Mouse (Mus musculus) intestine, embryonic 15.5 days (tissue): ENCODE measurements around the gene Lhfp. TPM values are rescaled to one million over a fixed set of nuclear protein-coding genes. Genes with fewer than 3 reads are reported as not detected.
"Not testable (repeated sequence)": the region's sequence is repeated elsewhere in the genome, so short reads cannot be mapped to it uniquely, and the experiment has no call there.

Experiments used
- ATAC-seq: fragments of 200-750 bp; cut with Nextera tagmentation; 2 replicates; pipeline ENCODE4 v1.8.0; 2017; ENCODE audit warnings: moderate TSS enrichment, moderate library complexity
- H3K27ac ChIP-seq: fragments of 300-500 bp; sonication (generic); 2 replicates; pipeline ENCODE4 v1.5.1; 2015; ENCODE audit warnings: mild to moderate bottlenecking, inconsistent platforms
- H3K27me3 ChIP-seq: fragments of 300-500 bp; sonication (generic); replicated peaks from 2 replicates; pipeline ENCODE4 v1.6.1; 2015; ENCODE audit warnings: inconsistent platforms
- H3K36me3 ChIP-seq: fragments of 300-500 bp; sonication (generic); 2 replicates; pipeline ENCODE4 v1.6.1; 2015; ENCODE audit warnings: inconsistent platforms
- H3K4me1 ChIP-seq: fragments of 300-500 bp; sonication (generic); replicated peaks from 2 replicates; pipeline ENCODE4 v1.6.1; 2015; ENCODE audit warnings: inconsistent platforms
- H3K4me2 ChIP-seq: fragments of 300-500 bp; sonication (generic); replicated peaks from 2 replicates; pipeline ENCODE4 v1.6.1; 2015; ENCODE audit warnings: mild to moderate bottlenecking, inconsistent platforms
- H3K4me3 ChIP-seq: fragments of 300-500 bp; sonication (generic); replicated peaks from 2 replicates; pipeline ENCODE4 v1.5.1; 2015; ENCODE audit warnings: inconsistent platforms
- H3K9ac ChIP-seq: fragments of 300-500 bp; sonication (generic); 2 replicates; pipeline ENCODE4 v1.6.1; 2015; ENCODE audit warnings: inconsistent platforms
- H3K9me3 ChIP-seq: fragments of 300-500 bp; sonication (generic); 2 replicates; pipeline ENCODE4 v1.6.1; 2016; ENCODE audit warnings: inconsistent platforms
- WGBS: fragments of 180-500 bp; shearing (Covaris S2); methylation state at CpG from one replicate; pipeline ENCODE4 v1.1.7; 2015; 5-methylcytosine and 5-hydroxymethylcytosine counted together
- polyA plus RNA-seq: library from polyadenylated mRNA; unstranded; fragments of >200 nt; fragmentation: Nextera tagmentation; extraction: Ambion mirVana; gene quantifications from 2 replicates; pipeline ENCODE4 v1.2.1, GENCODE M21; 2015

Lhfp gene
- polyA plus RNA-seq, 1 experiment from 2014 or later: 41.0 TPM

DNA sequence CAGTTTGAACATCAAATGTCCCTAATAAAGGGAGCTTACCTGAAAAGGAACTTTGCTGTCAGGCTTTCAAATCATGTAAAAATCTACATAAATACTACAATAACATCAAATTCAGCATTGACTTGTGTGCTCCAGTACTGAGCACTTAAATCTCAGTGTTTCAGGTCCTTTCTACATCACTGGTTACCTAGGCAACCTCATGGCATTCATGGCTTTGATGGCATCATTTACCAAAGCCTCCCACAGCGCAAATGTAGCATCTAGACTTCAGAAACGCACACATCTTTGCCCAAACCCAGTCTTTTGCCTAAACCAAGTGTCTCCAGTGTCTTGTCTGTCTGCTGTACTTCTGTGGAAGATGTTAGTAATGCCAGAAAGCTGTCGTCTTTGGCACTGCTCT, 225.7 kb downstream of the Lhfp start:
- no peaks in the 10 kb centered on the region for H3K27me3 ChIP-seq
- H3K36me3 ChIP-seq: no peaks in the 10 kb centered on the region
- H3K4me1 ChIP-seq: no peaks in the 10 kb centered on the region
- no peaks in the 10 kb centered on the region for H3K9me3 ChIP-seq
- H3K4me3 ChIP-seq: no peak overlapping the region
- no peak overlapping the region for H3K4me2 ChIP-seq
- ATAC-seq: no peak
- H3K27ac ChIP-seq: no peak overlapping the region
- WGBS: 82% methylated on average over 3 of the region's 3 CpGs
- H3K9ac ChIP-seq: no peak overlapping the region

DNA sequence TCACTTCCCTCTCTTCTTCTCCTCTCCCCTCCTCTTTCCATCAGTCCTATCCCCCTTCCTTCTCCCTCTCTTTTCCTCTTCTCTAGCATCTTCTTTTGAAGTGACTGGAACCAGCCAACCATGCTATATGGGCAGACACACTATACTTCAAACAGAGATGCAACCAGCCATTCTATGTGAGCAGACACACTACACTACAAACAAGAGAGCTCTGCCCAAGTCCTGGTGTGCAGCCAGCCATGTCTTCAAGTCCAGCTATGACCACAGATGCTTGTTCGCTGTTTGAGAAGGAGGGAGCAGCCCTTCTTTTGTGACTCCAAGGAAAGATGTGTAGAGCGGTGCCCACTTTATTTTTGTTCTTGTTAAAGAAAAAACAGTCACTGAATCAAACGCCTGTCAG, 231.9 kb downstream of the Lhfp start:
- Histone ChIP-seq H3K9ac (no peak overlapping the region), H3K27me3 (no peaks in the 10 kb centered on the region), H3K36me3 (no peaks in the 10 kb centered on the region), H3K4me3 (no peak overlapping the region), H3K4me1 (no peaks in the 10 kb centered on the region), H3K27ac (no peak overlapping the region), H3K9me3 (no peaks in the 10 kb centered on the region), H3K4me2 (no peak overlapping the region)
- ATAC-seq: no peak
- WGBS: 92% methylated on average over 3 of the region's 3 CpGs

DNA sequence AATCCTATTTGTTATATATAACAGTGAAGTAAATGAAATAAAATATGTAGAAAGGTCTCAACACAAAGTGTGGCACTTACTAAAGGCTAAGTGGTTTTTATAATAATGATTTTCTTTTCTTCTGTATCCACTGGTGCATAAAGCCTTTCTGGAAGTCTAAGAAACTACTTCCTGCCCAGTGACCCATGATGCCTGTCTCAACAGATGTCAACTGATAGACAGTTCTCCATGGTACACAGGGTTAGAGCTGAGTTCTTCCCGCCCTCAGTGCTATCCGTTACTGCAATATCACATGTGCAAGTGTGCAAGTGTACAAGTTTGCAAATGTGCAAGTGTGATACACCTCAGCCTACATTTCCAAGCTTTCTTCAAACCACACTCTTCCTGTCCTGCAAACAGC, 236.7 kb downstream of the Lhfp start:
- Histone ChIP-seq H3K9ac (no peak overlapping the region), H3K27ac (no peak overlapping the region), H3K4me3 (no peak overlapping the region), H3K4me1 (no peaks in the 10 kb centered on the region), H3K27me3 (no peaks in the 10 kb centered on the region), H3K4me2 (no peak overlapping the region), H3K36me3 (no peaks in the 10 kb centered on the region), H3K9me3 (no peaks in the 10 kb centered on the region)
- WGBS: 93% methylated on average over 2 of the region's 2 CpGs
- ATAC-seq: no peak

DNA sequence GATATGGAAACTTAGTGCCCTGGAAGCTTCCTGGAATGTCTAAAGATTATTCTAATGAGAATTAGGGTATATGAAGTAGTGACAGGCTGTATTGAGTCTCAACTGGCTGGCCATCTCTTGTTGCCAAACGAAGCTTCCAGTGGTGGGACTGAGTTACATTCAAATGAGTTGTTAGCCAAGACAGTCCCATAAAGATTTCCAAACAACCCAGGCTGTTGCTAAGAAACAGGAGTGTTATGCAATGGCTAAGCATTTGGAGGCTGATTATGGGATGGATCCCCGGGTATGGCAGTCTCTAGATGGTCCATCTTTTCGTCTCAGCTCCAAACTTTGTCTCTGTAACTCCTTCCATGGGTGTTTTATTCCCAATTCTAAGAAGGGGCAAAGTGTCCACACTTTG, 240.7 kb downstream of the Lhfp start:
- H3K4me3 ChIP-seq, H3K36me3 ChIP-seq, H3K4me1 ChIP-seq, ATAC-seq, H3K27me3 ChIP-seq, H3K27ac ChIP-seq, H3K4me2 ChIP-seq, H3K9me3 ChIP-seq, H3K9ac ChIP-seq: not testable (repeated sequence)
- WGBS: 75% methylated on average over 3 of the region's 3 CpGs

DNA sequence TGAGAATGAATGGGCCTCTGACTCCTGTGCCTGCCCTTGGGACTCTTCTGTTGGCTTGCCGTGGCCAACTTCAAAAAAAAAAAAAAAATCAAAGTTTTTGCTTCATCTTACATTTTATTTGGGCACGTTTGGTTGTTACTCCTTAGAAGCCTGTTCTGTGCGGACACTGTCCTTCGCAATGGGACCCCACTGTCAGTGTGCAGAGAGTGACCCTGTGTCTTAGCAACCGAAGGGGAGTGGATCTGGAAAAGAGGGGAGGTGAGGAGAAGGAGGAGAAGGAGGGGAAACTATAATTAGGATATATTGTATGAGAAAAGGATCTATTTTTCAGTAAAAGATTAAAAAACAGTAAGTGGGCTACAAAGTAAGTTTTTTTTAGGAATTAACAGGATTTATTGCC, 242.7 kb downstream of the Lhfp start:
- H3K4me1 ChIP-seq: peaks cover 5% of the 10 kb centered on the region; the same call in 1 of the 2 replicates
- H3K4me2 ChIP-seq: no peak overlapping the region
- H3K36me3 ChIP-seq: no peaks in the 10 kb centered on the region
- no peaks in the 10 kb centered on the region for H3K27me3 ChIP-seq
- H3K9me3 ChIP-seq: no peaks in the 10 kb centered on the region
- ATAC-seq: no peak
- no peak overlapping the region for H3K27ac ChIP-seq
- 86% methylated on average over 5 of the region's 5 CpGs for WGBS
- no peak overlapping the region for H3K9ac ChIP-seq
- H3K4me3 ChIP-seq: no peak overlapping the region

DNA sequence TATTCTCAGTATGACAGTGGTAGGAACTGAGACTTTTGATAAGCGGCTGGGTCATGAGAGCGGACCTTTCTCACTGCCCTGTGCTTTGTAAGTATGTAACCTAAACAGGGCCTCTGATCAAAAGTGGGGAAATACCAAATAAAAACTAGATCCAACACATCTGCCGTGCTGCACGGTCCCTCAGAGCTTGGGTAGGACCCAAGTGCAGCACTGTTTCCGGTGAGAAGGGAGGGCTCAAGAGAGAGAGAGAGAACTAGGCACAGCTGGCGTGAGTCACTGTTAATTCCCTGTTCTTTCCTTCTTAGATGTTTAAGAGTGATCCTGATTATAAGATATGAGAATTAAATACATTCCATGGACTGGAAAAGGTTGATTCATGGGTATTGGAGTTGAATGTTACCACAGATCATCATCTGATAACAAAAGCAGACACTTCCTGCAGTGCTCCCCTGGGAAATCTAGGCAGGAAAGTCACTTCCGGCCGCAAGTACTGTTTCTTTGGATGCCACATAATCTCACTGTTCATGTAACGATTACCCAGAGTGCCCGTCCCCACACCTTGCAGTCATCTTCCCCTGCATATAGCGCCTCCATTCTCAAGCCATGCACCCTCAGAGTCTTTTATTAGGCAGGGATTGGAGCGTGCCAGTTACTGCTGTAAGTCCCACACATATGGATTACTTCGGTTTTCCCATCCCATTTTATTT, 243.3 kb downstream of the Lhfp start:
- ATAC-seq: no peak
- Histone ChIP-seq H3K9ac (no peak overlapping the region), H3K9me3 (no peaks in the 10 kb centered on the region), H3K4me2 (no peak overlapping the region), H3K36me3 (no peaks in the 10 kb centered on the region), H3K27ac (no peak overlapping the region), H3K4me3 (no peak overlapping the region), H3K27me3 (no peaks in the 10 kb centered on the region), H3K4me1 (peaks cover 6% of the 10 kb centered on the region; the same call in 1 of the 2 replicates)
- WGBS: 71% methylated on average over 13 of the region's 13 CpGs

DNA sequence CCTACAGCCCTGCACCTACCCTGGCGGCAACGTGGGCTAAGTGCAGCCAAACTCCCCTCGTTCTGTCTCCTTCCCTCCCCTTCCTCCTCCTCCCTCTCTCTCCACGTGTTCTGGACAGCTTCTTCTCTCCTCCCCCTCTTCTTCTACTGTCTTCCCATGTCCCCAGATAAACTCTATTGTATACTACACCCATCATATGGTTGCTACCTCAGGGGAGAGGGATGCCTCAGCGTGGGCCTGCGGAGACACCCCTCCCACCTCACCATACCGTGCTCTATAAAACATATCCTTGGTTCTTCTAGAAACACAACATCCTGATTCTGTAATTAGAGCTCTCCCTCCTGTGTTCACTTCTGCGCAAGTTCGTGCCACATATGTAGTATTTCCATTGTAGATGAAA, 247.3 kb downstream of the Lhfp start:
- 60% methylated on average over 9 of the region's 9 CpGs for WGBS
- ATAC-seq: no peak

DNA sequence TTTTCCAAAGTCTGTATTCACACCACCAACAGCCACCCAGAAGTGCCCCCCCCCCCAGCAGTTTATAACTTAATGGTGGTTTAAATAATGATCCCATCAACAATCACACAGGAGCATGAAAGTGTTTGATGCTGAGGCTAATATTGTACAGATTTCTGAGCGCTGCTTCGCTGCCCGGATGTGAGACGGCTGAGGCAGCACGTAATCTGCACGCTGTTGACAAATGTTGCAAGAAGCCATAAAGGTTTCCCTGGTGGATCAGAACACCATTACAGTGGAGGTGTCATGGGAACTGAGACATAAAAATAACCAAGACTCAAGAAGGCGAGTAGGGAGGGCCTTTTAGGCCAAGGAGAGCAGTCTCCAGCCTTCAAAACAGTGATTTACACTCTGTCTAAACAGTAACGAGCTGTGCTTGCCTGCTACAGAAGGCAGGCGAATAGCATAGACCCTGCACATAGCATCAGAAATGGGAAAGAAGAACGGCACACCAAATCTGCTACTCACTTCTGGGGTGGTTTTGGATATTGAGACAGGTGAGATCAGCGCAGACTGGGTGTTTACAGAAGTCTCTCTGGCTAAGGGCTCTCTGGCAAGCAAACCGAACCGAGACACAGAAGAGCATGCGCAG, 248.4 kb downstream of the Lhfp start:
- H3K9ac ChIP-seq: no peak overlapping the region
- H3K4me3 ChIP-seq: no peak overlapping the region
- H3K9me3 ChIP-seq: no peaks in the 10 kb centered on the region
- 53% methylated on average over 14 of the region's 14 CpGs for WGBS
- no peaks in the 10 kb centered on the region for H3K36me3 ChIP-seq
- H3K4me2 ChIP-seq: peak overlapping the region; percentile 24; the same call in 1 of the 2 replicates
- H3K27me3 ChIP-seq: no peaks in the 10 kb centered on the region
- no peak for ATAC-seq
- no peak overlapping the region for H3K27ac ChIP-seq
- peaks cover 9% of the 10 kb centered on the region; the same call in 1 of the 2 replicates for H3K4me1 ChIP-seq

More for the DNA sequence above, 247.3 kb downstream of the Lhfp start:
- Histone ChIP-seq H3K4me2 (no peak overlapping the region), H3K4me3 (no peak overlapping the region), H3K27me3 (no peaks in the 10 kb centered on the region), H3K4me1 (peaks cover 12% of the 10 kb centered on the region; the same call in 1 of the 2 replicates), H3K36me3 (no peaks in the 10 kb centered on the region), H3K27ac (no peak overlapping the region), H3K9me3 (no peaks in the 10 kb centered on the region), H3K9ac (no peak overlapping the region)

DNA sequence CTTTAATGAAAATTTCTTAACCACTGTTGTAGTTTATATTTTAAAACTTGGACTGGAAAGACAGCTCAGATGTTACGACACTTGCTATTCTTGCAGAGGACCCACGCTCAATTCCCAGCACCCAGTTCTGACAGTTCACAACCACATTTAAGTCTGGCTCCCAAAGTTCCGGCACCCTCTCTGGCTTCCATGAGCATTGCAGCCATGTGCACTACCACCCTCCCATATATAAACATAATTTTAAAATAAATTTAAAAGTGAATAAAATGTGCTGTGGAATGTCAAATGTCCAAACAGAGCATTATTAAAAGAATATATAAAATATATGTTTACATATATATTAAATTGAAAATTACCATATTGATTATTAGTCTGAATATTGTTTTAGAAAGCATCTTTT, 249.9 kb downstream of the Lhfp start:
- no peak overlapping the region for H3K4me3 ChIP-seq
- no peaks in the 10 kb centered on the region for H3K36me3 ChIP-seq
- H3K4me1 ChIP-seq: 0 out of 2 replicates have a peak, but pooled peaks cover 7% of the 10 kb centered on the region
- H3K9me3 ChIP-seq: no peaks in the 10 kb centered on the region
- no peak for ATAC-seq
- H3K27me3 ChIP-seq: no peaks in the 10 kb centered on the region
- H3K27ac ChIP-seq: no peak overlapping the region
- H3K9ac ChIP-seq: no peak overlapping the region
- WGBS: 96% methylated on average over 3 of the region's 3 CpGs
- H3K4me2 ChIP-seq: no peak overlapping the region

DNA sequence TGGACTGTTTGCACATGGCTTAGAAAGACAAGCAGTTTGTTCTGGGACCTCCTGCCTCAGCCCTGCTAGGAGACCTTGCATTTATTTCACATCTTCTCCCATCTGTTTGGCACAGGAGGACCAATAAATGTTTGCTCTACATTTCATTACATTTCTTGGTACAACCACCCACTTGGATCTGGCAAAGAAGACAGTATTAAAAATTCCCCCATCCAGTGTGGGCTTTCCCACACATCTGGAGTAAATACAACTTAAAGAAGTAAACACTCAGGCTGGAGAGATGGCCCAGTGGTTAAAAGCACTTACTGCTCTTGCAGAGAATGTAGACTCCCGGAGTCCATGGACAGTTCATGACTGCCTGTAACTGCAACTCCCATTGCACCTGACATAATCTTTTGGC, 250.6 kb downstream of the Lhfp start:
- Histone ChIP-seq H3K27ac (no peak overlapping the region), H3K9me3 (no peaks in the 10 kb centered on the region), H3K4me1 (0 out of 2 replicates have a peak, but pooled peaks cover 7% of the 10 kb centered on the region), H3K4me2 (no peak overlapping the region), H3K4me3 (no peak overlapping the region), H3K9ac (no peak overlapping the region), H3K36me3 (no peaks in the 10 kb centered on the region), H3K27me3 (no peaks in the 10 kb centered on the region)
- ATAC-seq: no peak
- 47% methylated on average over 1 of the region's 1 CpGs for WGBS

DNA sequence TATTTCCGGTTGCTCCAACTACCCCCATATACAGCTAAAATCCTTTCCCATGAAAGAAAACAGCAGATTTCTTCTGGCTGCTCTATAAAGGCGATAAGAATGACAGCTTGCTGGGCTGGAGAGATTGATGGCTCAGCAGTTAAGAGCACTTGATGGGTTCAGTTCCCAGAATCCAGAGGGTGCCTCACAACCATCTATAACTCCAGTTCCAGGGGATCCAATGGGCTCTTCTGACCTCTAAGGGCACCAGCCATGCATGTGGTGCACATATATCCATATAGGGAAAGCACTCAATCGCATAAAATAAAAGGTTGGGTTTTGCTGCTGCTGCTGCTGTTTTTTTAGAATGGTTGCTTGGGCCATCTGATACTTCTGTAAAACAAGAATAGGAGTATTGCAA, 251.1 kb downstream of the Lhfp start:
- no peaks in the 10 kb centered on the region for H3K36me3 ChIP-seq
- H3K4me1 ChIP-seq: 0 out of 2 replicates have a peak, but pooled peaks cover 7% of the 10 kb centered on the region
- no peak overlapping the region for H3K9ac ChIP-seq
- no peak overlapping the region for H3K4me2 ChIP-seq
- H3K27ac ChIP-seq: no peak overlapping the region
- no peak for ATAC-seq
- no peak overlapping the region for H3K4me3 ChIP-seq
- WGBS: 38% methylated on average over 3 of the region's 3 CpGs
- H3K9me3 ChIP-seq: no peaks in the 10 kb centered on the region
- H3K27me3 ChIP-seq: no peaks in the 10 kb centered on the region

DNA sequence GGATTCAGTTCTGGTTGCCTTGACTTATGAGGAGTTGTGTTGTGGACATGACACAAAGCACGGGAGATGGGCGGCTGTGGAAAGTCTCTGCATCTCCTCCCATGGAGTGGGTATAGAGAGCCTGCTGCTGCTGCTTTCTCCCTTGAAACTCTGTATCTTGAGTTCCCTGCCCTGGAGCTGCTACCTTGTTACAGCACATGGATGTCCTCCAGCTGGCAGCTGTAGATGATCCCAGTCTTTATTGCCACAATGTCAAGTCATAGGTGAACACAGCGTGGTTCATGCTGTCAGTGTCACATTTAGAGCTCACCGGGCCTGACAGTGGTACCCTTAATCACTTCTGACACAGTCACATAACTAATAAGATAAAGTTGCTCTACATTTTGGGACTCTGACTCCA, 251.7 kb downstream of the Lhfp start:
- ATAC-seq: no peak
- no peak overlapping the region for H3K9ac ChIP-seq
- H3K36me3 ChIP-seq: no peaks in the 10 kb centered on the region
- no peak overlapping the region for H3K4me3 ChIP-seq
- no peaks in the 10 kb centered on the region for H3K9me3 ChIP-seq
- no peak overlapping the region for H3K27ac ChIP-seq
- no peaks in the 10 kb centered on the region for H3K27me3 ChIP-seq
- 0 out of 2 replicates have a peak, but pooled peaks cover 7% of the 10 kb centered on the region for H3K4me1 ChIP-seq
- H3K4me2 ChIP-seq: no peak overlapping the region
- 81% methylated on average over 4 of the region's 4 CpGs for WGBS
